Mouse (Mus musculus) B cell, adult 67 days (primary cell): Measurements from ENCODE around the gene Olfr1406. TPM values are rescaled to one million over a fixed set of nuclear protein-coding genes. Genes with fewer than 3 reads are reported as not detected.

Experiments used
- total RNA-seq, 2 experiments: library from RNA; stranded (reverse); gene quantifications; 4 replicates each; pipeline ENCODE4 v1.2.4; 2023

The Olfr1406 gene
- not detected for total RNA-seq

GRCm38 (mm10) chr1:173190540-173190939 lies at the start of gene Olfr1406:
Gene Olfr1406, minus strand, starts transcription at chr1:173190640.

GRCm38 (mm10) chr1:173227081-173227480 lies 36.6 kb upstream of the Olfr1406 start, which contains the start of gene Fcer1a:
Gene Fcer1a, minus strand, starts transcription at chr1:173227214.

GRCm38 (mm10) chr1:173212092-173212491 lies 21.7 kb upstream of the Olfr1406 start, which contains the start of gene Olfr1404:
Gene Olfr1404, plus strand, starts transcription at chr1:173212392.

GRCm38 (mm10) chr1:173197508-173197907 lies 7.1 kb upstream of the Olfr1406 start, which contains the start of gene Olfr218:
Gene Olfr218, plus strand, starts transcription at chr1:173197808.

DNA sequence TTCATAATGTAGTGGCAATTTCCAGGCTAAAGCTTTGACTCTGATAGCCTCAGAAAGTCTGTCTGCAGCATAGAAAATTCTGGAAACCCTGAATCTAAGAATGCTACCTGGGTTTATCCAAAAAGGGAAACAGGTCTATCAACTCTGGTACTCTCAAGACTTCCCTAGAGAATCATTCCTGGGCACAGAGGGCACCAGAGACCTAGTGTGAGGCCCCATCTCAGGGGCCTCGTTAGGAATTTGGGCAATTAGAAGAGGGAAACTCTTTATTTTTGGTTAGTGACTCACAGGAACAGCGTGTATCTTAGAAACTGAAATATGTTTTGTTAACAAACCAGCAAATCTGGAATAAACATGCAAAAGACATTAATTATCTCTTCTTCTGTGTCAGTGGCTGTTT lies 53.2 kb downstream of the Olfr1406 start, which contains the start of gene Olfr1408:
Olfr1408 (minus strand) TSS at position 101 of the 400 bp plus-strand sequence.

Other genes with a start within 250 kb of the Olfr1406 start
- gene Olfr16, start 240.2 kb downstream of the Olfr1406 start, total RNA-seq: not detected
- gene Olfr1408, start 53.3 kb downstream of the Olfr1406 start, total RNA-seq: not detected
- not detected for gene Olfr218, start 7.2 kb upstream of the Olfr1406 start, total RNA-seq
- not detected for gene Olfr1404, start 21.8 kb upstream of the Olfr1406 start, total RNA-seq
- not detected for gene Fcer1a, start 36.6 kb upstream of the Olfr1406 start, total RNA-seq
- gene Olfr418, start 75.4 kb upstream of the Olfr1406 start, total RNA-seq: not detected
- not detected for gene Mptx2, start 87.1 kb upstream of the Olfr1406 start, total RNA-seq
- gene Ackr1, start 143.1 kb upstream of the Olfr1406 start, total RNA-seq: not detected
- gene Aim2, start 160.2 kb upstream of the Olfr1406 start, total RNA-seq: 100 to 1,000 TPM; 118 to 130 TPM
- not detected for gene Cadm3, start 177.1 kb upstream of the Olfr1406 start, total RNA-seq